Mouse (Mus musculus): ENCODE results near the gene Lrguk. TPM values are rescaled to one million over a fixed set of nuclear protein-coding genes. Genes with fewer than 3 reads are reported as not detected.

Gene Lrguk
- polyA plus RNA-seq, 1 experiment: not detected

DNA sequence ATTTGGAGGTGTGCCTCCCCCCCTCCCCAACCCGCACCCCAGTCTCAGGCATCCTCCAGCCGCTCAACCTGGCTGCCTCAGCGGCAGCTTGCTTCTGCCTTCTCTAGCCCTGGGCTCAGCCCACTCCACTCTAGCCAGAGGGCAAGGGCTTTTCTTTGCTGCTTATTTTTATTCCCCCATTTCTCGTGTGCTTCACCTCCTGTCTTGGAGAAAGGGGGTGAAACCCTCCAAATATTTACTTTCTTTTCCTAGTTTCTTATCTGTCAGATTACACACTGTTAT, 439 bp downstream of the Lrguk start:
- Histone ChIP-seq H3K4me1 (ENCODE audit: control insufficient read depth, insufficient read depth, low read length) (peaks cover 8% of the 10 kb centered on the region), H3K27ac (ENCODE audit: insufficient read depth, low read depth, low read length) (no peak overlapping the region), H3K4me3 (ENCODE audit: insufficient read depth, low read length) (peak overlapping the region; percentile 86)
- TF ChIP-seq POLR2A (IDR thresholded peaks at IDR 0.05; ENCODE audit: borderline replicate concordance, low read depth, low read length): no peak
- TF ChIP-seq CTCF (IDR thresholded peaks at IDR 0.05; ENCODE audit: low read depth, low read length): no peak

DNA sequence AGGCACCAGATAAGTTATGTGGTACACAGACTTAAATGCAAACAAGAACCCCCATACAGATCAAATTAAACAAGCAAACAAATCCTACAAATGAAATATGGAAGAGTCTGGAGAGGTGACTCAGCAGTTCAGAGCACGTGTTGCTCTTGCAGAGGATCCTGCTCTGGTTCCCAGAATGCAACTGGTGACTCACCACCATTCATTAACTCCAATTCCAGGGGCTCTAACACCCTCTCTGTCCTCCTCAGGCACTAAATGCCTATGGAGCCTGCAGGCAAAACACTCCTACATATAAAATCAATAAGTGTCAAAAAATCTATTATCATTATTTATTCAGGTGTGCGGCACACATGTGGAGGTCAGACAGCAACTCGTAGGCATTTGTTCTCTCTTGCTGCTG, 4.8 kb downstream of the Lrguk start:
- TF ChIP-seq CTCF (IDR thresholded peaks at IDR 0.05; ENCODE audit: low read depth, low read length) (no peak), POLR2A (IDR thresholded peaks at IDR 0.05; ENCODE audit: borderline replicate concordance, low read depth, low read length) (no peak)
- H3K4me1 ChIP-seq (ENCODE audit: control insufficient read depth, insufficient read depth, low read length): peaks cover 4% of the 10 kb centered on the region; the same call in 1 of the 2 replicates

DNA sequence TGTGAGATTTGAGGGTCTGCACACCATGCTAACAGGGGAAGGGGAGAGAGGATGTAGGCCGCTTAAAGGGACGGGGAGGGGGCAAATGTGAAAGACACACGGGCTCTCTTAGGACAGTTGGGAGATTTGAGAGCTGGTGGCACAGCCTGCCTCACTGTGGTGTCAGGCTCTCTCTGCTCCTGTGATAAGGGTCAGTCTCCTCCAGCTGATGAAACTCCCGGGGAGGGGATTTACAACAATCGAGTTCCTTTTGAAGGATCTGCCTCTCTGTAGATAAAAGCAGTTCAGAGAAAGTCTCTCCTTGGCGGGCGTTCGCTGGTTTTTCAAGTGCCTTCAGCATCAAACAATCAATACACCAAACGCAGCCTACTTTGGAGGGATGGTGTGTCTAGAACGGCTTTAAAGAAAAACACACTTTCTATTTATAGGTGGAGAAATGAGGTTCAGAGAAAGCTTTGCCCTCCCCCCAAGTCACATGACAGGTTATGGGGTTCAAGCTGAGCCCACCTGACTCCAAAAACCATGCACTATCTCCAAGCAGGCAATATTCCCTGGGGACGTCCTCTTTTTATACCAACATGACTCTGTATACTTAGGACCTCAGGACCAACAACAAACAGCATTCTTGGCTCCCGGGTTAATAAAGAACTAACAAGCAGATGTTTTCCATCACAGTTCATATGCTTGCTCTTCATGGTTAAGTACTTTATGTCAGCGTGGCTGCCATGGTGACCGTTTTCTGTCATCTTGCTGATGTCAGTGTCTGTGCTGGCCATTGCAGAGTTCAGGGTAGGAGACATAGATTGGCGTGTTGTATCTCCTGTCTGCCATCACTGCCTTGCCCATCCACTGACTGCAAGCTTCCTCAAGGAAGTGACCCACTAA, 5.6 kb downstream of the Lrguk start:
- TF ChIP-seq CTCF (IDR thresholded peaks at IDR 0.05; ENCODE audit: low read depth, low read length) (no peak), POLR2A (IDR thresholded peaks at IDR 0.05; ENCODE audit: borderline replicate concordance, low read depth, low read length) (no peak)
- H3K4me1 ChIP-seq (ENCODE audit: control insufficient read depth, insufficient read depth, low read length): peaks cover 4% of the 10 kb centered on the region; the same call in 1 of the 2 replicates
- H3K4me3 ChIP-seq (ENCODE audit: insufficient read depth, low read length): no peak overlapping the region
- no peak overlapping the region for H3K27ac ChIP-seq (ENCODE audit: insufficient read depth, low read depth, low read length)

More for the DNA sequence above, 4.8 kb downstream of the Lrguk start:
- H3K4me3 ChIP-seq (ENCODE audit: insufficient read depth, low read length): no peak overlapping the region
- no peak overlapping the region for H3K27ac ChIP-seq (ENCODE audit: insufficient read depth, low read depth, low read length)

DNA sequence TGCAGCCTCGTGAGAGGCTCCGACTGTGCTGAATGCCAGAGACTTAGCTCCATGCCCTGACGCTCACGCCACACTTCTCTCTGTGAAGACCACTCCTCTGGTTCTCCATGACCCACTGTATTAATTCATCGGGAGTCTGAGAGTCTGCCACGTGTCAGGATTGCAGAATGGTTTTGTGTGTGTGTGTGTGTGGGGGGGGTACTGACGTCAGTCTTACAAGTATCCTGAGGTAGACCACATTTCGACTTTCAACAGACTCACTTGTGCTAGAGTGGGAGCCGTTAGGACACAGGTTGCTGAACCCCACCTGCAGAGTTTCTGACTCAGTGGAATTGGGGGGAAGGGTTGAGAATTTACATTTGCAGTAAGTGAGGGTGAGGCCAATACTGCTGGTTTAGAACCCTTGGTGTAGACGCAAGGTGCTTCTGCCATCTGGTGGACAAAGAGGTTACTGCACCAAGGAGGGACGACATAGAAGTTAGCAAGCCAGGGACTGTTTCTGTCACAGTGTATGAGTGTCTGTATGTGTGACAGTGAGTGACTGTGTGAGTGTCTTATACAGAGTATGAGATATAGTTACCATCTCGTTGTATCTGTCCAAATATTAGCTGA, 11.5 kb downstream of the Lrguk start:
- TF ChIP-seq POLR2A (IDR thresholded peaks at IDR 0.05; ENCODE audit: borderline replicate concordance, low read depth, low read length) (no peak), CTCF (IDR thresholded peaks at IDR 0.05; ENCODE audit: low read depth, low read length) (peak; percentile 79)
- H3K4me1 ChIP-seq (ENCODE audit: control insufficient read depth, insufficient read depth, low read length): no peaks in the 10 kb centered on the region
- H3K27ac ChIP-seq (ENCODE audit: insufficient read depth, low read depth, low read length): no peak overlapping the region
- H3K4me3 ChIP-seq (ENCODE audit: insufficient read depth, low read length): no peak overlapping the region

DNA sequence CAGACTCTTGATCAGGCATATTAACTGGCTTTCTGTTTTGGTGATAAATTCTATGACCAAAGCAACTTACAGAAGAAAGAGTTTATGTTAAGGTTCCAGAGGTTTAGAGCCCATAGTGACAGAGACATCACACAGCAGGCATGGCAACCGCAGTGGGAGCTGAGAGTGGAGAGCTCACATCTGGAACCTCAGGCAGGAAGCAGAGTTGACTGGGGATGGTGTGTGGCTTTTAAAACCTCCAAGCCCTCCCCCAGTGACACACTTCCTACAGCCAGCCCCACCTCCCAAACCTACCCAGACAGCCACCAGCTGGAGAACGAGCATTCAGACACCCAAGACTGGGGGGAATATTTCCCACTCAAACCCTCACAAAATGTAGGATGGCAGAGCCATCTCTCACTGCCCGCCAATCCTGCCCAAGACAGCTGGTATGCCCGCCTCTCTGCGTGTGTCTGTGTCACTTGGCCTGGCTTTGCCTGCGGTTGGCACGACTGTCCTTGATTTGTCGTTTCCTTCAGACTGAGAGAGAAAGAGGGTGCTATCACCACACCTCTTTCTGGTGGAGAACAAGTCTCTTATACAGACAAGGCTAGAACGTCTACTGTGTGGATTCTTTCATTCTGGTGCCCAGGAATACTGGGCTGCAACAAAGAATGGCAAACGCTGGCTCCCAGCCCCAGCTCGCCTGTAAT, 12.5 kb downstream of the Lrguk start:
- Histone ChIP-seq H3K27ac (ENCODE audit: insufficient read depth, low read depth, low read length) (no peak overlapping the region), H3K4me1 (ENCODE audit: control insufficient read depth, insufficient read depth, low read length) (no peaks in the 10 kb centered on the region), H3K4me3 (ENCODE audit: insufficient read depth, low read length) (no peak overlapping the region)
- TF ChIP-seq CTCF (IDR thresholded peaks at IDR 0.05; ENCODE audit: low read depth, low read length) (no peak), POLR2A (IDR thresholded peaks at IDR 0.05; ENCODE audit: borderline replicate concordance, low read depth, low read length) (no peak)

DNA sequence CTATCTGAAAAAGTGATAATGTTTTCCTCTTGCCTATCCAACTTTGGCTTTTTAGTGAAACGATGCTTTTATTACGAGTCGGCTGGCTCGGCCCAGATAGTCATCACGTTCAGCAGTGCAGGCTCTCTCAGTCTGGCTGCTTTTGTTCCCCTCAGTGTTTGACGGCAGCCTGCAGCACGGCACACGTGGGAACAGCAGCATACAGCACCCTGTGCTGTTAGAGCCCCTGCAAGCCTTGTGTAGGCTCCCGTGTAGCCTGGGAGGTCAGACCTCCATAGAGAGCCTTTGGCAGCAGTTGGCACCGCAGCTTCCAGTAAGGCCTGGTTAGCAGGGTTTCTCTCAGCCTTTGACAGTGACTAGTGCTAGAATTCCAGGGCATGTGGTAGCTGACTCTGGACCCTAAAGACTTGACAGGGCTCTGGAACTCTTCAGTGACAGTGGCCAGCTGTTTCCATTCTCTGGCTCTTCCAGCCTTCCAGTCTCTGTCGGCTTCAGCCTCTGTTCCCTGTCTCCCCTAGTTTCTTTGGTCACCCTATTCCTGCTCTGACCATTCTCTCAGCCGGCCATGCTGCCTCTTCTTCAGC, 15.1 kb downstream of the Lrguk start:
- Histone ChIP-seq H3K4me1 (ENCODE audit: control insufficient read depth, insufficient read depth, low read length) (peaks cover 9% of the 10 kb centered on the region), H3K27ac (ENCODE audit: insufficient read depth, low read depth, low read length) (no peak overlapping the region), H3K4me3 (ENCODE audit: insufficient read depth, low read length) (no peak overlapping the region)
- TF ChIP-seq POLR2A (IDR thresholded peaks at IDR 0.05; ENCODE audit: borderline replicate concordance, low read depth, low read length): no peak

DNA sequence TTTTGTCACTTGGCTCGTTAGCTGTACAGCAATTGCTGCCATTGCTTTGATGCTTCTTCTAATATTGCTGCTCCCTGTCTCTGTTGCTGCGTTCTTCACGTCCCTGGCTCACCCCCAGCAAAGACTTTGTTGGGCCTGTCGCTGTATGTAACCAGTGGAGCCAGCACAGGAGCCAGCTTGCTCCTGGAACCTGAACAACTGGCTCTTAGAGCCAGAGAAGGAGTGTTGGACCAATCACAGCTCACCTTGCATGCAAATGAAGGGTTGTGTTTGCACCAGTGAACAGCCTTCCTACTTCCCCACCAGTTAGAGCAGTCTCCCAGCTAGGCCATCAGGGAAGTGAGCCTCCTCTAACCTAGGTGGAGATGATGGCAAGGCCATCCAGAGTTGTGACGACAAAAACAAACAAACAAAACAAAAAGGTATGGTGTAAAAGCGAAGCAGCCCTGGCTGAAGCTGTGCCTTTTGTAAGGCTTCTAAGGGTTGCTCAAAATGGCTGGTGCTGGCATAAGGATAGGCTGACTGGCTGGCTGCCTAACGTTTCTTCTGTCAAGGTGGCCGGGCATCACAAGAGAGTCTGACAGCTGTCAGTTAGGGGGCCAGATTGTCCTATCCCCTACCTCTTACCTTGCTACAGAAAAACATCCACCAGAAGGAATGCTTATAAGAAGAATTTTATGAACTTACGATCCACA, 15.7 kb downstream of the Lrguk start:
- Histone ChIP-seq H3K27ac (ENCODE audit: insufficient read depth, low read depth, low read length) (no peak overlapping the region), H3K4me1 (ENCODE audit: control insufficient read depth, insufficient read depth, low read length) (peaks cover 12% of the 10 kb centered on the region), H3K4me3 (ENCODE audit: insufficient read depth, low read length) (no peak overlapping the region)
- TF ChIP-seq CTCF (IDR thresholded peaks at IDR 0.05; ENCODE audit: low read depth, low read length) (no peak), POLR2A (IDR thresholded peaks at IDR 0.05; ENCODE audit: borderline replicate concordance, low read depth, low read length) (no peak)

DNA sequence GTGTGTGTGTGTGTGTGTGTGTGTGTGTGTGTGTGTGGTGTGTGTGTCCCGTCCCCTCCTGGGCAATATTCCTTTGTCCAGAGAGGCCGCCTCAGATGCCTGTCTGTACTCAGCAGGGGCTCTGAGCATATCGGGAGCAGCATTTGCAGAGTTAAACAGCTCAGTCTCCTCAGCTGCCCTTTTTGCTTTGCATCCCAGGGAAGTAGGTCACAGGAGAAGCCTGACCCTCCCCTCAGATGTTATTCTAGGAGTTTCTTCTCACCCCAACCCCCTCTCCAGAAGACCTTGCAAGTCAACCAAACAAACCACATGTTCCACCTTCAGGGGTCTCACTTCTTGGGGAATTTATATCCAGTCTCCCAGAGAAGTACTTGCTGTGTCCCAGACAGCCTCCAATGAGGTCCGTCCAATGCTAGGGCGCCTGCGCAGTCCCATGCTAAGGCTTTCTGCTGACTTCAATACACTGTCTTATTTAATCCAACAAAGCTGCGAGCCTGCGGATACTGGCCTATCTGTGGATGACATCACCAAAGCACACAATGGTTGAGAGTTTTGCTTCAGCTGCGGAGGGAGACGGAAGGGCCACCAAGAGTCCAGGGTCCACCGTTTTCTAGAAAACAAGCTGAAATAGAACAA, 17.4 kb downstream of the Lrguk start:
- H3K4me1 ChIP-seq (ENCODE audit: control insufficient read depth, insufficient read depth, low read length): peaks cover 12% of the 10 kb centered on the region
- TF ChIP-seq POLR2A (IDR thresholded peaks at IDR 0.05; ENCODE audit: borderline replicate concordance, low read depth, low read length): no peak
- no peak for TF ChIP-seq CTCF (IDR thresholded peaks at IDR 0.05; ENCODE audit: low read depth, low read length)
- no peak overlapping the region for H3K4me3 ChIP-seq (ENCODE audit: insufficient read depth, low read length)
- no peak overlapping the region for H3K27ac ChIP-seq (ENCODE audit: insufficient read depth, low read depth, low read length)

DNA sequence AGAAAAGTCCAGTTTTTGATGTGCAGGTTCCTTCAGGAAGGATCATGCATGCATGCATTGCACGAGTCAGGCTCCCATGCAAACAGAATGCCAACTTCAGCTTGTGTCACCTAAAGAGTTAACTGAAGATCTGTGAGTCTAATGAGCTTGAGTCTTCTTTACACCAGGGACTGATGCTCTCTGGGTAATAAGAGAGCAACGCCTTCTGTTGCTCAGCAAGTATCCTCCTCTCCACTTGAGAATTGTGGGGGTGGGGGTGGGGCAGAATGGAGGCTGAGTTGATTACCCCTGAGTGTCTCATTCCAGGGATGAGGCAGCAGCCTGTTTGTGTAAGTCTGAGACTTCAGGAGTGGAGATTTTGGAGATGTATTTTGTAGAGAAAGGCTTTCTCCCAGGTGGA, 20.2 kb downstream of the Lrguk start:
- TF ChIP-seq POLR2A (IDR thresholded peaks at IDR 0.05; ENCODE audit: borderline replicate concordance, low read depth, low read length): no peak
- no peak for TF ChIP-seq CTCF (IDR thresholded peaks at IDR 0.05; ENCODE audit: low read depth, low read length)
- no peak overlapping the region for H3K27ac ChIP-seq (ENCODE audit: insufficient read depth, low read depth, low read length)
- H3K4me1 ChIP-seq (ENCODE audit: control insufficient read depth, insufficient read depth, low read length): peaks cover 12% of the 10 kb centered on the region
- no peak overlapping the region for H3K4me3 ChIP-seq (ENCODE audit: insufficient read depth, low read length)
